Mouse (Mus musculus): ENCODE measurements around the gene Macrod2.

Macrod2 gene

DNA sequence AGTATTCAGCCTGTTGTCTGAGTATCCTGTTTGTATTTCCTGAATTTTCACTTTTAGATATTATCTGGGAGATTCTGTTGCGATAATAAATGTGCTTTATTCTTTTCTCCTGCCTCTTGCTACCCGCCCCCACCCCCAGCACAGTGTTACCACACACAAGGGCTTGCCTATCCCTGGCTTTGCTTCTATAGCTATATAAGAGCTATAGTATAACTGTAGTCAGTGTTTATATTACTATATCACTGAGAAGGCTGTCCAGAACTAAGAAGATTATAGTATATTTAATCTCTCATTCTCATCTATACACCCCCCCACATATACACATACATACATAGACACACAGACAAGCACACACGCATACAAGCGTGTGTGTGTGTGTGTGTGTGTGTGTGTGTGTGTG, 374.4 kb downstream of the Macrod2 start:
- ChIA-PET CTCF (no interaction called here), POLR2A (no interaction called here)

DNA sequence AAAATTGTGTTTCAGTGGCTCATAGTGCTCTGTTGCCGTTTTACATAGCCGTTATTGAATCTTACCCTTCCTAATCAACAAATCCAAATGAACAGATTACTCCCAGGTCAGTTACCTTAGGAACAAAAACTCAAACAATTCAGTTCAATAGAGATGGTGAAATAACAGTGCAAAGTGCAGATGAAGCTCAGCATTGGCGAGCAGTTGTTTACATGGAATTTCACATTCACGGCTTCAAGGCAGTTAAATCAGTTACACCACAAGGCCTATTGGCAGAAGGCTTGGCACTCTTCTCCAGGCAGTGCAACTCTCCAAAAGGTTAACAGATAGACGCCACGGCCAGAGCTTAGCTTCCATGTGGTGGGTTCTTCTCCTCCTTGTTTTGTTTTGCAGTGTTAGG, 377.7 kb downstream of the Macrod2 start:
- CTCF ChIA-PET = no interaction called here

DNA sequence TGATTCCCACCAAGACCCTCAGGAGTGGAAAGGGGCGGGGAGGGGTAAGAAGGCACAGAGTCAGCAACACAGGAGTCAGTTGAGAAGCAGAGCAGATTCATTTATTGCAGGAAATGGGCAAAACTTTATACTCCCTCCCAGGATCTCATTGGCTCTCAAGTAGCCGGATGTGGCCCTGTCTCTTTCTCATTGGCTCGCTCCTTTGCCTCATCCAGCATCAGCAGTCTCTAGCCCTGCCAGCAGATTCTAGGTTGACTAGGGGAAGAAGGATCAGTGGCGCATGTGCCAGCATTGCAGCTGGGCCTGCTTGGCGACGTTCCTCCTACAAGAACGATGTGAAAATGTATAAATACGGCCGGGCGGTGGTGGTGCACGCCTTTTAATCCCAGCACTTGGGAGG, 378.3 kb downstream of the Macrod2 start:
- POLR2A ChIA-PET = no interaction called here
- CTCF ChIA-PET = no interaction called here

More for the DNA sequence above, 377.7 kb downstream of the Macrod2 start:
- POLR2A ChIA-PET = no interaction called here

DNA sequence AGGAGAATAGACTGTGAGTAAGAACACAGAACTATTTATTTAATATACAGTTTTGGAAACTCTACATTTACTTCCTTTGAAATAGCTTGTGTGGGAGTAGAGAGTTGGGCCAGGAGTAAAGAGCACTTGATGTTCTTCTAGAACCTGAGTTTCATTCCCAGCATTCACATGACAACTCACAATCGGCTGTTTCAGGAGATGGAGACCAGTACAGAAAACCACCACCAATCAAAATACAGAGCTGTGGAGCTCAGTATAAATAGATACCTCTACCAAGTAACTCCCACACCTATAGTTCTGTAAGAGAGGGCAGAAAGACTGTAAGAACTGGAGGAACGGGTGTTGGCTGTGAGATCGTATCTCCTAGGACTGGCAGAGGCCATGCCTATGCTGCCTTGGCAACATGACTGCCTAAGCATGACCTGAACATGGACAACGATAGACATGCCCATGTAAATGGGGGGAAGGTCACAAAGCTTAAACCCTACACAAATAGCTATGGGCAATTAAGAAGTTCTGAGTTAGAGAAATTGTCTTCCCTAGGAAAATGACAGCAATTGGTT, 379.8 kb downstream of the Macrod2 start:
- ChIA-PET CTCF (no interaction called here), POLR2A (no interaction called here)

DNA sequence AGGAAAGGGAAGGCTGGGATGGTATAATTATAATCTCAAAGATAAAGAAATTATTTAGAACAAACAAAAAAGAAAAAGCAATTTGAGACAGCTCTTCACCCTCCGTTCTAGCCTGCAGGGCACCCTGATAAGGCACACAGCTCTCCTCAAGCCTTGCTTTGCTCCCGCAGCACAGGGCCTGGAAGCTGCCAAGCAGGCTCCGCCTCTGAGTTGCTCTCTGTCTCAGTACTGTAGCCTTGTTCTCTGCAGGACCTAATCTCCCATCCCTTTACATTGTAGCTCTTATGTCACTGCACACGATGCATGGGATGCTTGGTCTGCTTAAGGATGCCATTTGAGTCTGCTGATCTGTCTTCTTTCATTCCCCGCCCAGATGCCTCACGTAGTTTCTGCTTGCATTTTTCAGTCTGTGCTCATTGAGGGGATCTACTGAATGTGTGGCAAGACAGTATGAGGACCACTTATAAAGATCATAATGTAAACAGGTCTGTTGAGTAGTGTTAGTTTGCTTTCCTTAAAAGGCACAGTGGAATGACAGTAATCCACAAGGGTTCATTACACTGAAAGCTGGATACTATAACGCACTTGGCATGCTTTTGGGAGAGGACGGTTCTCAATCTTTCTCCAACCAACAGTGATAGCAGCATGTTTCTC, 380.5 kb downstream of the Macrod2 start:
- CTCF ChIA-PET = no interaction called here
- POLR2A ChIA-PET = no interaction called here

DNA sequence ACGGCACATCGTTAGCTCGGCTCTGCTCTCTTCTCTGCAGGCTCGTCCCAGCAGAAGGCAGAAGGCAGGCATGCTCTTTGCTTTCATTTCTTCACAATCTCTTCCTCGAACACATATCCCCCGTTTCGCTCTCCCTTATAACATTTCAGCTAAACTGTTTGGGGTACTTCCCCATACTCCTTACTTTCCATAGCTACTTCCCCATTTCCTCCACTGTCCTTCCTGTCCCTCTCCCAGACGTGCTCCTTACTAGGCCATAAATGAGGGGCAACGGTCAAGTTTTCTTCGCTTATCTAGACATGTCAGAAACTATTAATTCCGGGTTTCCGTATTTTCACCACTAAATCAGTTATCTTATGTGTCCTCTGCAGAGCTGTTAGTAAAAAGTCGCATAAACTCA, 383.1 kb downstream of the Macrod2 start:
- ChIA-PET CTCF (no interaction called here), POLR2A (no interaction called here)

DNA sequence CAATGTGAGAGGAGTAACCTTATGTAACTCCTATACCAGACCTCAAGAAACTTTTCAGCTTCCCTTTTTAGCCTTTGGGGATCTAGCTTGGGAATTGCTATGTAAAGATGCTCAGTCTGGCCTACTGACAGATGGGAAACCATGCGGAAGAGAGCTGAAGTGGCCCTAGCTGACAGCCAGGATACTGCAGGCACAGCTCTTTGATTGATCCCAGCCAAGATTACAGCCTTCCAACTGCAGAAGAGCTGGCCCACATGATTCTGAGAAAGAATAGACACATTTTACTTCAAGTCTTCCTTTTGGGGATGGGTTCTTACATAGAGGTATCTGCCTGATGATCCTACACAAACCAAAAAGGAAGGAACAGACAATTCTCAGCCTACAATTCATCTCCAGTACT, 387.9 kb downstream of the Macrod2 start:
- ChIA-PET POLR2A (interaction anchor here in 1 of 4 experiments (0.6 kb wide), 1 partner anchor 393 kb away, joined by 3 read pairs; no protein-coding TSS in a partner anchor), CTCF (no interaction called here)

DNA sequence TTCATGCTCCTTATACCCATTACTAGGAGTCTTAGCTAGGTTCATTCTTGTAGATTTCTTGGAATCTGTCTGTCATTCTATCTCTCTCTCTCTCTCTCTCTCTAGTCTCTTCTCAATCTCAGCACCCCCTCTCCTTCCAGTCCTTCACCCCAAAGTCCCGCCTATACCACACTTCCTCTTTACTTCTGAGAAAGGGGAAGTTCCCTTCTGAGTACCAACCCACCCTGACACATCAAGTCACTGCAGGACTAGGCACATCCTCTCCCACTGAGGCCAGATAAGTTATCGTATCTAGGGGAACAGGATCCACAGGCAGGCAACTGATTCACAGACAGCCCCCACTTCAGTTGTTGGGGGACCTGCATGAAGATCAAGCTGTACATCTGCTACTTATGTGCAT, 389.5 kb downstream of the Macrod2 start:
- POLR2A ChIA-PET = no interaction called here
- CTCF ChIA-PET = no interaction called here

DNA sequence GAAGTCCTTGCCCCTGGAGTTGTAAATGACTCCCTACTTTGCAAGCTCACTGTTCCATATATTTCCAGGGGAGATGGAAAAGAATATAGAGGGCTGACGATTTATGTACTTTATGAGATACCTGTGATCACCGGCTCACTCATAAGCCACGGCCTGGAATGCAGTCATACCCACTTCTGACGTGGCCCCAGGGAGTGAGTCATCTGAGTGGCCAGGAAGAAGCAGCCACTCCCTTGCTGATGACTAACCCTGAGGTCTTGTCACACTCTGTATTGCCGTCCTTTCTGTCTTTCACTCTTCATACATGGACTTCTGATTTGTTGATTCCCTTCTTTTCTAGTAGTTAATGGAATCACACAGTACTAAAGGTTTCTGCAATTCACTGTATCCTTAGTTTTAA, 395.3 kb downstream of the Macrod2 start:
- ChIA-PET POLR2A (no interaction called here), CTCF (no interaction called here)

DNA sequence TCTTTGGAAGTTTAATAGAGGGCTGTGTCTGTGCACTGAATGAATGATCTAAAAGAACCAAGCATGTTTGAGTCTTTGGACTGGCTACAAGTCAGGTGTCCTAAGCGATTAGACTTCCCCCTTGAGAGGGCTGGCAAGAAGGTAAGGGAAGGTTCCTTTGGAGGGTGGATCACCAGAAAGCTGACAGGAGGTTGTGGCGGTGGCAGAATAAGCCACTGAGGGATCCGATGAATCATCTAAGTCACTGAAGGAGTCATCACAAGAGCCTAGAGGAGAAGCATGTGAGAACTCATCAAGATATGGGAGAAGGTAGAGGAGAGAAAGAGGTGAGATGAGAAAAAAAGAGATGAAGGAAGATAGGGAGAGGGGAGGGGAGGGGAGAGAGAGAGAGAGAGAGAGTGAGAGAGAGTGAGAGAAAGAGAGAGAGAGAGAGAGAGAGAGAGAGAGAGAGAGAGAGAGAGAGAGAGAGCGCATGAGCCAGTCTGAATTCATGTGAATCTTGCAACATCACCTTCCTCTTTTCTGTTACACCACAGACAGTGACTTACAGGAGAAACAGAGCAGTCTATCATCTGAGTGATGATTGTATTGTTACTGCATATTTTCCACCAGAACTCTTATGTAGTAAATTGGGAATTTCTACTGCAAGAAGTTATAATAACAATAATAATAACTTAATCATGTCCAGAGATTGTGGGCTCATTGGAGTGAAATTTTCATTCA, 398.9 kb downstream of the Macrod2 start:
- ChIA-PET POLR2A (no interaction called here), CTCF (no interaction called here)

DNA sequence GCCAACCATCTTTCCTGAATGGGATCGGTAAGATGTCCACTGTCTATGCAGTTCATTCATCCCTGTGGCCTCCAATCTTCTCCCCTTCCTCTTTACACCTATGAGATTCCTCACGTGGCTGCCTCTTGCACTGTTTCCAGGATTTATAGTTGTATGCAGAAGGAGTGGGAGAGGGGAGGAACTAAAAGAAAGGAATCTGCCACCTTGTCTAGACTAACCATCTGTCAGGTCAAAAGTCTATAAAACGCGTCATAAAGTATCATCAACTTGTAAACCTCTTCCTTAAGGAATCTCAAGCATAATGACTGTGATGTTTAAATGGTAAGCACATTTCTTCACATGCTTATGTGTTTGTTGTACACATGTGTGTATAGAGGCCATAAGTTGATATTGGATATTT, 416.6 kb downstream of the Macrod2 start:
- CTCF ChIA-PET = no interaction called here
- POLR2A ChIA-PET = no interaction called here

DNA sequence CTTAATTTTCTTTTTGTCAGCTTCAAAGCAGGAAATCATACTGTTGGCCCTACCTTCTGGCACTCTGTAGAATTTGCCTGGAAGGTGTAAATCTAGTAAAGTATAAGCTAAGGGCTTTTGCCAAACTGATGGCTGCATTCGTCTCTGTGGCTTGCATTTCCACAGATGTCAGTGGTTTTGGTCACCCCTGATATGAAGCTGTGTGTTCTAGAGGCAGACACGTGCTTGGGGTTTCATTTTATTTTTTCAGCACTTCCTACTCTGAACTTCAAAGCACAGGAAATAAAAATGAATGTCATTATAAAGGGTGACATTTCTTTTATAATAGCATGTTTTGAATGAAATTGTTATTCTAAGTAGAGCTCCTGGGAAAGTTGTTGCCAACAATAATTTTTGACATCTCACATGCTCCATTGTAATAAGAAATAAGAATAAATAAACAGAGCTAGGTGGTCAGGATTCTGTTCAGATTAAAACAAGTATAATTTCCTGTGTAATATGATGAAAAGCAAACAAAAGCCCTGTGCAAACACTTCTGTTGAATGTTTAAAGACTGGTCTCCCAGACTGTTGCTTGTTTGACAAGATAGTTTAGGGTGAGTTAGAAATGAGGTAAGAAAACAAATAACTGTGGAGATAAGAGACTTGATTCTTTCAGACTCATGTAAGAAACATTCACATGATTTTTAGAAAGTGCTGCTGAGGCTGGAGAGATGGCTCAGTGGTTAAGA, 424.4 kb downstream of the Macrod2 start:
- POLR2A ChIA-PET = no interaction called here
- CTCF ChIA-PET = no interaction called here

DNA sequence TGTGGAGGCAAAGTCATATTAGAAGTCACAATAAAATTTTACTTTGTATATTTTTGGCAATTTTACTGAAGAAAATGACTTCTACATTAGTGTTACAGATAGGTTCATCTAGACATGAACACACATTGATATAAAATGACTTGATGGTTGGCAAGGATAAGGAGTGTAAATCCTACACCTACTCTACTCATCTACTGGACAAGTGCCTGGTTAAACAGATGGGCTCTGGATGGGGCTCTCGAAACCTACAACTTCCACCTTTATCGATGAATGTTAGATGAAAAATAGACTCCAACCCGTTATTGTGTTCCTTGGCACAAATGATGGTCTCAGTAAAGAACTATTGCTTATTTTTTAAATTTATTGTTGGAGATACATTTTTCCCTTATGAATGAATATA, 427.3 kb downstream of the Macrod2 start:
- POLR2A ChIA-PET = interaction anchor here in 1 of 4 experiments (0.7 kb wide), 1 partner anchor 884 kb away, joined by 3 read pairs; no protein-coding TSS in a partner anchor

DNA sequence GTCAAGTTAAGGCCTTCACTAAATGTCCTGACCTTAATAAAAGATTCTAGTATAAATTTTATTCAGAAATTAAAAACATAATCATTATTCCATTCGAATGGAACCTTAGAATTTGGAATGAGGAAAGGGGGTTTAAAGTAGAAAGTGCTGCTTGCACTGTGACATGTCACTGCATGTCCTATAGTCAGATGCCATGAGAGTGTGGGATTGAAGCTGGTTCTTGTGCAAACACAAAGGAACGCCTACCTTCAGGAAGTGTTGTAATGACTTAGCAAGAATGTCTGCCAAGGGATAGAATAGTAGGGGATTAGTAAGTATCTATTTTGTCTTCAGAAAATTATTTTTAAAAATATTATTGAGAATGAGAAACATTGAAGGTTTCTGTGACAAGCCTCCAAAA, 431.1 kb downstream of the Macrod2 start:
- ChIA-PET POLR2A (interaction anchor here in 1 of 4 experiments (0.7 kb wide), 1 partner anchor 156 kb away, joined by 7 read pairs; no protein-coding TSS in a partner anchor), CTCF (no interaction called here)

More for the DNA sequence above, 427.3 kb downstream of the Macrod2 start:
- CTCF ChIA-PET = no interaction called here

DNA sequence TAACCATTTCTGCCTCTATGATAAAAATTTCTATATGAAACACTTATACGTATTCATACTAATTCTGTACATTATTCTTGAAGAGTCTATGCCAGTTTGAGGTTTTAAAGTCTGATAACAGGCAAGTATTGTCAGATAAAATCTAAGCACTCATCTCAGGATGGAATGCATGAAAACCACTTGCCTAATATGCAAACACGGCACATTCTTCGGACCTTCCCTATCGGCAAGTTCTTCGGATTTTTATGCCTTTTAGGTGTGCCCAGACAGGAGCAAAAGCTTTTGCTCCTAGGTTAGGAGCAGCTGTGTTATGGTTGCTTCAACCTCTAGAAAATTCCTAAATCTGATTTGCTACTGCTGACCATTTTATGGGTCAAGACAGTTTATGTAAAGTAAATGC, 433.8 kb downstream of the Macrod2 start:
- CTCF ChIA-PET = no interaction called here
- POLR2A ChIA-PET = no interaction called here

DNA sequence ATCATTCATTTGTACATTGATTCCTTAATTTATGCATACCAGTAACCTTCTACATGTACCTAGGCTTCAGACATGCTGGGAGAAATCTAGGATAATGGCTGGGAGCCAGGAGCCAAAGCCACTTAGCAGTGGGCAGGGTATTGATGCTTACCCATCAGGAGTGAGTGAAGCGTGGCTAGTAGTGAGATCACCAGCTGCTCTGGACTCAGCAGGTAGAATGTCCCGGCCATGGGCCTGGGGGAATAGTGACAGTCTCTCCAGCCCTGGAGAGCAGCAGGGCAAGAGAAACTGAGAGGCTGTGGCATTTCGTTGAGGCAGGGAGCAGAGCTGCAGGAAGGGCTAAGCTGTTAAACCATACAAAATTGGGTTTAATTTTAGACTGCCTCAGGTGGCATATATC, 435.0 kb downstream of the Macrod2 start:
- CTCF ChIA-PET = no interaction called here
- POLR2A ChIA-PET = interaction anchor here in 1 of 4 experiments (1.0 kb wide), 1 partner anchor 117 kb away, joined by 3 read pairs; no protein-coding TSS in a partner anchor

DNA sequence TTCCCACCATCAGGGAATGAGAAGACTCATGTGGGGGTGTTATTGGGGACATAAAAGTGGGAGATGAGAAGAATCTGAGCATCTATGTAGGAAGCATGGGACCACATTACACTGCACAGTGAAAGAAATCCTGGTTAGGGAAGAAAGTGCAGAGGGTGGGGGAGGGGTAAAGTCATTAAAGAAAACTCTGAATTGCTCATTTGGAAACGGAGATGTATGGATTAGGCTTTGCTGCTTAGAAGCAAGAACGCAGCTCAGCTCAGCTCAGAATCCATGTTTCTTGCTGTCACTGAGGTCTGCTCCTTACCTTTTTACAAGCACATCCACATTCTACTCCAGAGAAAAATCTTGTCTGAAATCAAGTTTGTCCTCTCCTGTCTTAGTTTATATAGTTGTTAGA, 444.3 kb downstream of the Macrod2 start:
- POLR2A ChIA-PET = no interaction called here

DNA sequence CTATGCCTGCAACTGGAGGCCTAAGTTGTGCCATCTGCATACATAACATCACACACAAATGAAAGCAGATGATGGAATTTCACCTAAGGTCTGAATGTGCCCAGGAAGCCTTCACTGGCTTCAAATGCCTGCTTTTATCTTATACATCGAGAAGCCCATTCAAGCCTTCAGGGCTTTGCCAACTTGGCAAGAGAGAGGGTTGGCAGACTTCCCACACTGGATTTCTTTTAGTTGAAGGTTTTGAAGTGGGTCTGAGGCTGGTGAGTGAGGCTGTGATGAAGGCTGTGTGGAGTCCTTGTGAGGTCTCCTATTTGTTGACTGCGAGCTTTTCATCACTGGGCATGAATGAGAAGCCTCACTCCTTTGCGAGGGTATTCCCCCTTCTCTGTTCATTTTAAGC, 444.8 kb downstream of the Macrod2 start:
- CTCF ChIA-PET = no interaction called here

More for the DNA sequence above, 444.3 kb downstream of the Macrod2 start:
- CTCF ChIA-PET = no interaction called here

DNA sequence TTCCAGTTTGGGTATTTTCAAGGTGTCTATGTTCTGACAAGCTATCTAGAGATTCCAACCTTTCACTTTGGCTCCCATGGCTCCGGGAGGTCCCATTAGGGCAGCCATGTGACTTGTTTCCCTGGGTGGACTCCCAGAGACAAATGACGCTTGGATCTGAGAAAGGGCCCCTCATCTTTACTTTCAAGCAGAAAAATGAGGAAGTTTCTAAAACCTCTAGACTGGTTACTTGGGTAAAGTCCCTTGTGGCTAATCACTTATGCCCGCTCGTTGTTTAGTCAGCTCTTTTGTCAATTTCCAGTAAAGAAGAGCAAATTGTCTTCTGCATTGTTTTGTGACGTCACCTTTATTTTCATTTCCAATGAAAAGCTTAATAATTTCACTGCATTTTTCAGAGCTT, 448.9 kb downstream of the Macrod2 start:
- ChIA-PET POLR2A (no interaction called here), CTCF (no interaction called here)

More for the DNA sequence above, 444.8 kb downstream of the Macrod2 start:
- POLR2A ChIA-PET = no interaction called here

DNA sequence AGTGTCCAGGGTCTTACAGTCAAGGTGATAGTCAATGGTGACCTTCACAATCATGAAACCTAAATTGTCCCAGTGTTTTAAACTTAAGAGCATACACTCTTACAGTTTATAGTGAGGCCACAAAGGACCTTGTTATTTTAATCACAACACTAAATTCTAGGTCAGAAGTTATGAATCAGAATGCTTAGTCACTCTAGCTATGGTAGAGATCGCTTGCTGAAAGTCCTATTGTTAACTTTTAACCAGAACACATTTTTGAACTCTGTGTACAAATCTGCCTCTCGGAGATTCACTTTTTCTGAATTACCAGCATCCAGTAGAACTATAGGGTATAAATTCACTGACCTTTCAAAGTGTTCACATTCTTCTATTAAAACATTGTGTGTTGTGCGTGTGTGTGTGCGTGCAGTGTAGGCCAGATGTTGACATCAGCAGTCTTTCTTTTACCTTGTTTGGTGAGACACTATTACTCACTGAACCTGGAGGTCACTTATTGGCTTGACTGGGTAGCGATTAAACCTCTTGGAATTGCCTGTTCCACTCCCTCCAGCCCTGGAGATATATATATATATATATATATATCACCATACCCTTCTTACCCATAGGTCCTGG, 452.8 kb downstream of the Macrod2 start:
- CTCF ChIA-PET = interaction anchor here in 1 of 4 experiments (0.7 kb wide), 1 partner anchor 1764 kb away, joined by 3 read pairs; no protein-coding TSS in a partner anchor
- POLR2A ChIA-PET = interaction anchor here in 1 of 4 experiments (0.5 kb wide), 1 partner anchor 181 kb away, joined by 3 read pairs; no protein-coding TSS in a partner anchor

Data from embryonic stem cell, embryonic (primary cell).